Mouse (Mus musculus) 3T3-L1 (cell line): ENCODE results near the gene Fat1.
A peak's percentile ranks its signal among the peaks of the same experiment; 100 is the strongest.

Experiments used
- DNase-seq: peaks from one replicate; pipeline ENCODE4 v3.0.0-alpha.2; 2015; ENCODE audit warnings: low read depth, low spot score

Gene Fat1

DNA sequence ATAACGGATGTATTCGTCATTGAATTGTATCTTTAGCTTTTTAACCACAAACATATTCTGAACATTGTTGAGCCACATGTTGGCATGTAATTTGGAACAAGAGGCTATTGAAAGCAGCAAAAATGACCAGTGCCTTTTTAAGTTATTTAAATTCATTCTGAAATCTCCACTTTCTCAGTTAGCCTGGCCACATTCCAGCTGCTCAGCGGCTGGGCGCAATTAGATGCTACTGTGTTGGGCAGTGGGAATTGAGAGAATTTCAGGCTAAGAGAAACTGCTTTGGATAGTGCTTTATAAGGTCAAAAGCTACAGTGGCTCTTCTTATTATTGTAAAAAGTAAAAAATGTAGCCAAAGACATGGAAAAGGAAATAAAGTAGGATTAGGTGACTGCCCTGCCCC, 67.4 kb downstream of the Fat1 start:
- DNase-seq: no peak

DNA sequence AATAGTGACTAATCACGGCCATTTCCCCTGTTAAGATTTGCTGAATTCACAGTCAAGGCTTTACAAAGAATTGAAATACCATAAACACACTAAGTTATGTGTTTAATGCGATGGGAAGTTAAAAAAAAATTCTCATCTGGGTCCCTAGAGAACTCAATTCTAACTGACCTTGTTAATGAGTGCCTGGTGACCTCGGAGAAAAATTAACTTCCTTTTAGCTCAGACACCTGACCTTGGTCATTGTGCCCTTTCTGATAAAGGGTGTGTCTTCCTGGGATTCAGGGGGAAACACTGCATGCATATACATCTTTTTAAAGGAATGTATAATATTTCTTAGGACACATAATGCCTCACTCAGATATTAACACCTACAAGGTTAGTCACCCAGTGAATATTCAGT, 68.8 kb downstream of the Fat1 start:
- DNase-seq: no peak

DNA sequence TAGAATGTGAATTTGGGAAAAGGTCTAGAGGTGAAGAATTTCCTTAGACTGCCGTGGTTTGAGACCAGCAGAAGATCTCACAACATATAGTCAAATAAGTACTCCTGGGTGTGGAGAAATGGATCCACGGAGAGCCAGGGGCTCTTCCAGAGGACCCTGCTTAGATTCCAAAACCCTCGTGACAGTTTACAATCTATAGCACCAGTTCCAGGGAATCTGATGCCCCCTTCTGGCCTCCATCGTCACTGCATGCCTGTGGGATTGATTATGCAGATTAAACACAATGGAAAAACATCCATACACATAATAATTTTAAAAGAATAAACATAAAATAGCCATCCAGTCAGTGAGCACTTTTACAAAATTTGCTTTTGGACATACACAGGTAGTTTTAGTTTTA, 75.4 kb downstream of the Fat1 start:
- DNase-seq: peak; percentile 76

DNA sequence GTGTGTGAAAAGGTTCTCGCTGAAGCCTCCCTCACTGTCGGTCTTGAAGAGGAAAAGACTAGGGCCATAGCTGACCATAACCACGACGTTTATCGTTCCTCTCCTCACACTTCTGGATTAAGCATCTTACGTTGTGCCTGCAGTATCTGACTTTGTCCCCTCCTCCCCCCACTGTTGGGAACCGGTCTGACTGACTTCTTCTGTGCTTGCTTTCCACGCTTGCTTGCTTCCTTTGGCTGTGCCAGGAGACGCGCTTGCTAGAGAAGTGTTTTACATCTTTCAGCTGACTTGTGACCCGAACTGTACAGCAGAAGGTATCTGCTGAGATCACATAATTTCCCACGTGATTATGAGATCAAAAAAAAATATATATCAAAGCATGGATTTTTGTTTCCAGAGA, 76.5 kb downstream of the Fat1 start:
- no peak for DNase-seq

DNA sequence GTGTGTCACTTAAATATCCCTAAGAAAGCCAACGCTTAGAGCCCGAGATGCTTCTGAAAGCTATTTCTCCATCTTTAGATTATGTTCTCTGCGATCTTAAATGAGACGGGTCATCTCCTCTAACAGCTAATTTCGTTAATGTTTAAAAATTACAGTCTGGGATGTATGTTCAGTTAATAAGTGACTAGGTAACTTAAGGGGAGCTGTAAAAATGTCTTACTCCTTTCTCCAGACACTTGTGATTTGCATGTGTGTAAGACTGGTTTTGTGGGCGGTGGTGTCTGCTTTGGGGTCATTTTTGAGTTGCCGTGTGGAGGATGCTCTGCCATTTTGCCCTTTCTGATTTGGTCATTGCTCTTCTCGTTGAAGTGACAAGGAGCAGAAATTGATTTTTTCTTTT, 78.6 kb downstream of the Fat1 start:
- no peak for DNase-seq

DNA sequence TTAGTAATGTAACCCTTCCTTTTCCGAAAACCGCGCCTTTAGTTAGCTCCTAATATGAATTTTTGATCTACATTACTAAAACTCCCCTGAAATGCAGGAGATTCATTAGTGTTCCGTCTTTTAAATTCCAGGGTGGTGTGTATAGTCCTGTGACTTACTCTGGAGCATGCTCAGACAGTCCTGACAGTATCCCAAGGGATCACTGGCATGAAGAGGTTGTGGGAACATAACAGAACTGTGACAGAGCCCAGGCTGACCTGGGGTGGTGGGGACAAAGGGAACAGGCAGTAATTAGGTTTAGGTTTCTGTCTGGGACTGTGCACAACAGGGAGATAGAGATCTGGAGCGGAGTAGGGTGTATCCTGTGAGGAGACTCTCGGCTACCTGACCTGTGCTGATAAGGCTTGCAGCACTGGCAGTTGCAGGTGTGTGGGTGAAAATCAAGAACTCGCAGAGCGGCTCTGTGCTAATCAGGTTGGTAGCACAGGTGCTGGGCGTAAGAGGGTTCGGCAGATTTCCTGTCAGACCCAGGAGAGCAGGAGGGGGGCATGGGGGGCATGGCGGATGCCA, 79.3 kb downstream of the Fat1 start:
- DNase-seq: no peak

DNA sequence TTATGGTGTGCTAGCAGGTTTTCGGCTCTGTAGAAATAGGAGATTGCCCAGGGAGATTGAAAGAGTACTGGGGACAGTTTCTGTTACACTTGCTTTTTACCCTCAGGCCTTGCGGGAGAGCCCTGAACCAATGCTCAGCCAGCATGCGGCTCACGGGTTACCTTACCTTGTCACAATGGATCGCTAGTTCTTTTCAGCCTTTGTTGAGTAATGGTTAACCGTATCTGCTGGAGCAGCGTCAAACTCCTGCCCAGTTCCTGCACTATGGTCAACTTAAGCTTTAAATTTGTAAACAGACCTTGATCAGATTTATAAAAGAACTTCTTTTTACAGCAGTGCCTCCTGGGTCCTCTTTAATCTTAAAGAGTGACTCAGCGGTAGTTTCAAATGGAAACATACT, 80.6 kb downstream of the Fat1 start:
- DNase-seq: no peak

DNA sequence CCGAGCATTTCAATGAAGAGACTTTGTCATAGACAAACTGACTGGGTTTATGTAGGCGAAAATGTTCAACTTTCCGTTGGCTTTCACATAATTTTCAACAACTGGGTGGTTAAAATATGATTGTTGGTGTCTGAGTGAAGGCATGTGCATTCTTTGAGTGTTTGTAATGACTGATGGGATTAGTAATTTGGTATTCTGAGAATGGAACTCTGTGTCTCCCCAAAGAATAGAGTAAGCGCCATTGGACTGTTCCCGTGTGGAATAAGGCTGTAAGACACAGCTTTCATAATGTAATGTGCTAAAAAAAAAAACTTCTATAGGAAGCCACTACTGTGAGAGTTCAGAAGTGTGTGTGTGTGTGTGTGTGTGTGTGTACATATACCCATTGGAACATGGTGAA, 84.0 kb downstream of the Fat1 start:
- DNase-seq: peak; percentile 36

DNA sequence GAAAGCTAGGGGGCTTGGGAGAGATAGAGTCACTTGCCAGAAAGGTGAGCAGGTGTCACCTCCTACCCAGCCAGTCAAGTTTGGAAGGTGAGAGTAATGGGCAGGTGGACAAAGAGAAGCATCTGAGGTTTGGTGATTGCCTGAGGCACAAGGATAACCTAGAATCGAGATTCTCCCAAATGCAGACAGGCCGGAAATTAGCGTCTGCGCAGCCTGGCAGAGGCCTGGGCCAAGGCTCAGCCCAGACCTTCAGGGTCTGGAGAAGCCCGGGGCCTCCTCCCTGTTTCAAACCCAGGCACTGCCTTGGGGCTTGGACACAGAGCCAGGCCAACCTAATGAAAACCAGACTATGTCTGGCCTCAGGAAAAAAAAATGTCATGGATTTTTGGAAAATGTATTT, 85.9 kb downstream of the Fat1 start:
- peak; percentile 8 for DNase-seq

DNA sequence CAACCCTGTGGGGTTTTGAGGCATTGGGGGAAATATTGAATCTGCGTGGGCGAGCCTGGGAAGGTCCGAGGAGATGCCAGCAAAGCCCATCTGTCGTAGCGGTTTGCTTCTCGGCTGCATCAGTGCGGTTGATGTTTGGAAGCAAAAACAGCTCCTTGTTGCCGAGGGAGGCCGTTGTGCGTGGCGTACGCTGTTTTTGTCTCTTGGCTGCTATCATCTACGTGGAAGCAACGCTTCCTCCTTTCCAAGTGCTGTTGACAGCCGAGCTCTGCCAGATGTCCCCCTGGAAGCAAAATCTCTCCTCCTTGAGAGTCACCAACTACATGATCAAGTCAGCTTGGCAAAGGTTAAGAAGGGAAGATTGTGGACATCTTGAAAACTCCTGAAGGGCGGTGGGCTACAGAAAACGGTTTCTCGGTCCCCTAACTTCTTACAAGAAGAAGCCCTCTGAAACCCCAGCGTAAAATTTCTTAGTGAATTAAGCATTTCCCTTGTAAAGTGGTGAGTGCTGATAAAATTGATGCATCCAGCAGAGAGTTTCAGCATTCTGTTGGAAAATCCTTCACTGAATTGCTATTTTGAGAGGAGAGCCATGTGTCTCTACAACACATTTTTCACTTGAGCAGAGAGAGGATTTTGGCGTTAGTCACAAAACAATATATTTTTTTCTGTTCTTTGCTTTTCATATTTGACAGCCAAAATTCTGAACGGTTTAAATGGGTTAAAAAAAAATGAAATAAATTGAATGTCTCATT, 86.8 kb downstream of the Fat1 start:
- DNase-seq: no peak

DNA sequence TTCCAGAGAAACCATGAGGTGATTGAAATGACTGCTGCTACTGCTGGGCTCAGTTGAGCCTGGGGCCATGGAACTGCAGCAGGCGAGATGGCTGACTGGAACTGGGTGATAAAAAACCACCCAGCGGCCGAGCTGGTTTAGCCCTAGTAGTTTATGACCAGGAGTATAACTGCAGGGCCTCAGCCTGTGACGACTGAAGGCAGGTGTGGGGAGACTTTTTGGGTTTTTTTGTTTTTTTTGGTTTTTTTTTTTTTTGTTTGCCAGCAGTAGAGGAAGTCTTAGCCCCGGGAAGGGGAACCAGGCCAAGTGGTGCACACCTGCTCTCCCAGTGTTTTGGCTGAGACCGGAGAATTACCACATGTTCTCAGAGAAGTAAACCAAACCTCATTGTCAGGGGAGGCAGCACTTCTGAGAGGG, 92.8 kb downstream of the Fat1 start:
- no peak for DNase-seq

DNA sequence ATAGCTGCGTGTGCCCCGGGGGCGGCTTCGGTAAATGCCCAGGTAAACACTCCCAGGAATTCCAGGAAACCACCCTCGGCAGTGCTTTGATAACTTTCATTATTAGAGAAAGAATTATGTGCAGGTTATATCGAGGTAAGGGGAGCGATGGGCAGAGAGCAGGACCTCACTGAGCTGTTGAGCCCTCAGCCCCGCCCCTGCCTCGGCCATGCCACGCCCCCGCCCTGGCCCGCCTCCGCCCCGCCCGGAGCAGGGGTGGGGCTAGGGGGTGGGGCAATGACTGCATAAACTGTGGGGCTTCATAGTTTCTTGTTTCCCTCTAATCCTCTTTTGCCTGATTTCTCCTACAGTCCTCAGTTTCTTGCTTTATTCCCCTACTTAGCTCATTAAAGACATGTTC, 103.1 kb downstream of the Fat1 start:
- no peak for DNase-seq

DNA sequence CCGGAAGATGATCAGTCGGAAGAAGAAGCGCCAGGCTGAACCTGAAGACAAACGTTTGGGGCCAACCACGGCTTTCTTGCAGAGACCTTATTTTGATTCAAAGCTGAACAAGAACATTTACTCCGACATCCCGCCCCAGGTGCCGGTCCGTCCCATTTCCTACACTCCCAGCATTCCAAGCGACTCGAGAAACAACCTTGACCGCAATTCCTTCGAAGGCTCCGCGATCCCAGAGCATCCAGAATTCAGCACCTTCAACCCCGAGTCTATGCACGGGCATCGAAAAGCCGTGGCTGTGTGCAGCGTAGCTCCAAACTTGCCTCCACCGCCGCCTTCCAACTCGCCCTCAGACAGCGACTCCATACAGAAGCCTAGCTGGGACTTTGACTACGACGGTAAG, 108.9 kb downstream of the Fat1 start:
- DNase-seq: no peak

DNA sequence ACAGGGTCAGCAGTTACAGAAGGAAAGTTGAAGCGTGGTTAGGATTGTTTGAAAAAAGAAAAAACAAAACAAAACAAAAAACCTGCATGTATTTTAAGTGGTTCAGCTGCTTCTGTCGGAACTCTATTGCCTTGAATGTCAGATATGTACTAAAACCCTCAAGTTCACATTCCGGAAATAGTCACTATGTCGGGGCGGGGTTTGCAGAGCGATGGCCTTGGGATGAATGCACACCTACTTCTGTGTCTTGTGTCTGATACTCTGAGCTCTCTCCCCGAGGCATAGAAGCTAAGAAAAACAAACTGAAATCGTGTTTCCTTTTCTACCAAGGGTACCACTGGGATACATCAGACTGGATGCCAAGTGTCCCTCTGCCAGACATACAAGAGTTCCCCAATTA, 115.2 kb downstream of the Fat1 start:
- DNase-seq: no peak

DNA sequence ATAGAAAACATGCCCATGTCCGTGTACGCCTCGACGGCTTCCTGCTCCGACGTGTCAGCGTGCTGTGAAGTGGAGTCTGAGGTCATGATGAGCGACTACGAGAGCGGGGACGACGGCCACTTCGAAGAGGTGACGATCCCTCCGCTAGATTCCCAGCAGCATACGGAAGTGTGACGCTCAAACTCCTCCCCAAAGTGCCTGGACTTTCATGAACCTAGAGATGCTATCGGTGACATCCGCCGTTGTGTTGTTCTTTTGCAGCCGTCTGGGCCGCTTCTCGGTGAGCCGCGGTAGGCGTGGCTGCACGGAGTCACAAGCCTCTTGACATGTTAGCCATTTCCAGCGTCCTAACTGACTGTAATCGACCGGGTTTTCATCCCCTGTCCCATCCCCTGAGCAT, 116.0 kb downstream of the Fat1 start:
- DNase-seq: no peak

DNA sequence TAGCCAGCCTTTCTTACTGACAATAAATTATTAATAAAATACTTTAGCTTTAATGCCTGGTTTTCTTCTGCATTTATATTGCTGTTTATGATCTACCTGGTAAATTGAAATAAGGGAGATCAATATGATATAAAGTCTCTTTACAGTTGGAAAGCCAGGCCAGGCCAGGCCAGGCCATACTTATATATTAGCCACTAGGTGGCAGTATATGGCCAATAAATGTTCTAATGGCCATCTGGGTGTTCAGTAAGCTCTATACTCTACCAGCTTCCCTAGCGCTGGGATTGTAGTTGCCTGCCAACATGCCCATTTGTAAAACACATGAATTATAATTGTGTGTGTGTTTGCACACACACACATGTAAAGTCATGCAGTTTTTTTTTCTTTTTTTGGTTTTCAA, 117.0 kb downstream of the Fat1 start:
- peak; percentile 59 for DNase-seq

DNA sequence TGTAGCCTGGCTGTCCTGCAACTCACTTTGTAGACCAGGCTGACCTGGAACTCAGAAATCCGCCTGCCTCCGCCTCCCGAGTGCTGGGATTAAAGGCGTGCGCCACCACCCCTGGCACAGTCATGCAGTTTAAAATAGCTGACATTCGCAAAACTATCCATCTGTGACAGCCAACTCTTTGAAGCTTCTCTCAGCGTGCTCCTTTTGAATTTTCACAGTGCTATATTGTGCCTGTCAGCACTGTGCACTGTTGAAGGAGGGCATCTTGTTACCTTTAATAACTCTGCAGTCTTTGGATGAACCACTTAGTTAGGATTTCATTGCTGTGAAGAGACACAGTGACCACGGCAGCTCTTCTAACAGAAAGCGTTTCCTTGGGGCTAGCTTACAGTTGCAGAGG, 117.4 kb downstream of the Fat1 start:
- no peak for DNase-seq

DNA sequence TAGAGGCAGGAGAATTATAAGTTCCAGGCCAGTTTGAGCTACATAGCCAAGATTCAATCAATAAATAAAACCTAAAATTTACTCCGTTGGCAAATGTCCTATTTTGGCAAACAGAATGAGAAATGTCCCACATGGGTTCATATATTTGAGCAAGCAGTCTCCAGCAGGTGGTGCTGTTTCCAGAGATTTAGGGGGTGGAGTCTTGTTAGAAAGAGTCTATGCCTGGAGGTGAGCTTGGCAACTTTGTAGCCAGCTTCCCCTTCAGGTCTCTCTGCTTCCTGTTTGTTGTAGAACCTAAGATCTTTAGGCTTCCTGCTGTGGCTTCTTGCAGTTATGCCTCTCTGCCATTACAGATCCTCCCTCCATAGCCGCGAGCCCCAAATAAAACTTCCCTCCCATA, 120.3 kb downstream of the Fat1 start:
- DNase-seq: peak; percentile 16

DNA sequence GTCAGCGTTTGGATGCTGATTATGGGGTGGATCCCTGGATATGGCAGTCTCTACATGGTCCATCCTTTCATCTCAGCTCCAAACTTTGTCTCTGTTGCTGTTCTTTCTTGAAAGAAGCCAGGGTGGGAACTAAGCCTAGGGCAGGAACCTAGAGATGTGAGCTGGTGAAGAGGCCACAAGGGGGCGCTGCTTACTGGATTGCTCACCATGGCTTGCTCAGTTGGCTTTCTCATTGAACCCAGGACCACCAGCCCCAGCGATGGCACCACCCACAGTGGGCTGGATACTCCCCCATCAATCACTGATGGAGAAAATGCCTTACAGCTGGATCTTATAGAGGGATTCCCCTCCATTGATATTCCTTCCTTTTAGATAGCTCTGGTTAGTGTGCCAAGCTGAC, 121.6 kb downstream of the Fat1 start:
- peak; percentile 7 for DNase-seq

DNA sequence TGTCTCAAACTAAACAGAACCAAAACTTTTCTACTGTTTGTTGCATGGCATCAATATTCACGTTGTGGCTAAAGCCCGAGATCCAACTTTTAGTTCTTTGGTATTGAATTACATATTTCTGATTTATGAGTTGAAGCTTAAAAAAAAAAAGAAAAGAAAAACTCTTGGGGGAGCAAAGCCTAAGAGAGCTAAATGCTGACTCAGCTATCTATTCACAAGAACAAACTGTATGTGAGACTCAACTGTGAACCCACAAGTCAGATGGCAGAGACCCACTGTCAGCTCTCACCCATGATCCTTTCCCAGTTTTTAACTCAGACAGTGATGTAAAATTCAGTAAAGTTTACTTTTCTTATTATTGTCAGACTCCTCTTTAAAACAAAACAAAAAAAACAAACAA, 124.8 kb downstream of the Fat1 start:
- DNase-seq: no peak

DNA sequence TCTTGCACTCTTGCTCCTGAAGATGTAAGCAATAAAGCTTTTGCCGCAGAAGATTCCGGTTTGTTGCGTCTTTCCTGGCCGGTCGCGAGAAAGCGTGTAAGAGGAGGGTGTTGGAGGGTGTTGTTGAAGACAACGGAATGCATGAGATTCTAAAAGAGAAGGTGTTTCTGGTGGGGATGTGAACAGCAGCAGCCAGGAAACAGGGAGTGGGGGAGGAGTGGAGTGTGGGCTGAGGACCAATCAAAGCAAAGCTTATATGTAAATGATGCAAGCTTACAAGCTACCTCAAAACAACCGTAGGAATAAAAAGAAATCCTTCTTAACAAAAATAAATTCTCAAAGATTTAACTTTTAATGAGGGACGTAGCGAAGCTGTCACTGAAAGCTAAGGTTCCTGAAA, 127.1 kb downstream of the Fat1 start:
- no peak for DNase-seq

DNA sequence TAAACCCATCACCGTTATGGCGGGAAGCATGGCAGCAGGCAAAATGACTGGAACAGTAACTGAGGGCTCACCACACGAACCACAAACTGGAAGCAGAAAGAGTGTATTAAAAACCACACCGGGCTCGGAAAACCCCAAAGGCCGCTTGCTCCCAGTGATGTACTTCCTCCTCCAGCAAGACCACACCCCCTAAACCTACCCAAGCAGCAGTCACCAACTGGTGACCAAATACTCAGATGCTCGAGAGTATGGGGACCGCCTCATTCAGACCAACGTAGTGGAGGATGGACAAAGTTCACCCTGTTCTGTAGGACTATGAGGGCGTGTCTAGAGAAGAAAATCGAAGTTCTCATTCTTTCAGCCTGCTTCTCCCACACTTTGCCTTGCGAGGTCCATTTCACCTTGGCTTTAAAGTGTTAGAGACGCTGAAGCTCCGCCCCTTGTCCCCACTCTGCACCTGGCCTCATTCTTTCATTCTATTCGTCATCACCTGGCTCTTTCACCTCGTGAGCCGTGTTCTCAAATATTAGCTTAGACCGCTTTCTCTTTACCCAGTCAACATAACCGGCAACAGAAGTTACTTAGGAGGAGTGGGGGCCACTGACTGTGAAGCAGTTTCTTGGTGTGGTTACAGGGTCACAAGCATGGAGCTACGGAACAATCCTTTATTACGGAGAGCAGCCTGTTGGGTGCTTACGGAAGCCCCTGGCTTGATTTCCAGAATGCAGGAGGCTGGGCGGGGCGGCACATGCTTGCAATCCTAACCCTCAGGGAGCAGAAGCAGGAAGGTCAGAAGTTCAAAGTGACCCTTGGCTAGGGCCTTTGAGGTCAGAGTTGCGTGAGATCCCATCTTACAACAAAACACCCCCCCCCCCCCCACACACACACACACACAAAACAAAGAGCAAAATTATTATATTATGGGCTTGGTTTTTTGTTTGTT, 128.0 kb downstream of the Fat1 start:
- DNase-seq: no peak
